Mouse (Mus musculus) heart, postnatal 0 days (tissue): Measurements from ENCODE around the gene Arhgap15. TPM values are rescaled to one million over a fixed set of nuclear protein-coding genes. Genes with fewer than 3 reads are reported as not detected.

Experiments used
- ATAC-seq: fragments of 200-750 bp; cut with Nextera tagmentation; 2 replicates; pipeline ENCODE4 v1.8.0; 2017; ENCODE audit warnings: low read depth, moderate number of reproducible peaks, moderate library complexity; ENCODE audit not compliant: insufficient read depth
- DNase-seq: peaks from one replicate; pipeline ENCODE4 v3.0.0-alpha.2; 2016; ENCODE audit warnings: low spot score
- H3K27ac ChIP-seq: fragments of 300-500 bp; sonication (generic); 2 replicates; pipeline ENCODE4 v1.5.1; 2014; ENCODE audit warnings: low read depth, mild to moderate bottlenecking
- H3K27me3 ChIP-seq: fragments of 300-500 bp; sonication (generic); 2 replicates; pipeline ENCODE4 v1.6.1; 2014; ENCODE audit warnings: low read length, mixed read lengths; ENCODE audit not compliant: control insufficient read depth, insufficient read depth
- H3K36me3 ChIP-seq: fragments of 300-500 bp; sonication (generic); replicated peaks from 2 replicates; pipeline ENCODE4 v1.6.1; 2014; ENCODE audit warnings: low read length, mixed read lengths; ENCODE audit not compliant: control insufficient read depth, insufficient read depth
- H3K4me1 ChIP-seq: fragments of 300-500 bp; sonication (generic); 2 replicates; pipeline ENCODE4 v1.6.1; 2014; ENCODE audit warnings: antibody characterized with exemption; ENCODE audit not compliant: control insufficient read depth, insufficient read depth
- H3K4me2 ChIP-seq: fragments of 300-500 bp; sonication (generic); 2 replicates; pipeline ENCODE4 v1.6.1; 2014; ENCODE audit warnings: low read depth, mild to moderate bottlenecking, low read length, moderate library complexity
- H3K4me3 ChIP-seq: fragments of 300-500 bp; sonication (generic); 2 replicates; pipeline ENCODE4 v1.5.1; 2014; ENCODE audit warnings: low read depth, low read length
- H3K9ac ChIP-seq: fragments of 300-500 bp; sonication (generic); replicated peaks from 2 replicates; pipeline ENCODE4 v1.6.1; 2014; ENCODE audit warnings: low read depth, low read length, mixed read lengths
- H3K9me3 ChIP-seq: fragments of 300-500 bp; sonication (generic); replicated peaks from 2 replicates; pipeline ENCODE4 v1.6.1; 2016; ENCODE audit warnings: low read length; ENCODE audit not compliant: control insufficient read depth
- CTCF ChIP-seq: IDR thresholded peaks from 2 replicates; pipeline ENCODE4 v1.5.1; 2016; ENCODE audit warnings: antibody characterized with exemption, control low read depth, low read depth
- EP300 ChIP-seq: IDR thresholded peaks from 2 replicates; pipeline ENCODE4 v1.6.1; 2016; ENCODE audit warnings: antibody characterized with exemption, low read depth
- WGBS: fragments of 180-500 bp; shearing (Covaris S2); extraction: QIAGEN DNeasy Blood & Tissue Kit; methylation state at CpG from one replicate; pipeline ENCODE4 v1.1.7; 2014; 5-methylcytosine and 5-hydroxymethylcytosine counted together
- polyA plus RNA-seq: library from polyadenylated mRNA; unstranded; fragments of >200 nt; fragmentation: Nextera tagmentation; extraction: Ambion mirVana; gene quantifications from 2 replicates; pipeline ENCODE4 v1.2.1, GENCODE M21; 2015
- total RNA-seq: library from RNA; depleted of rRNA; stranded (reverse); fragments of >200 nt; gene quantifications from 2 replicates; pipeline ENCODE4 v1.2.3, GENCODE M21; 2014; ENCODE audit warnings: low replicate concordance

The Arhgap15 gene
- total and polyA plus RNA-seq, 2 experiments from 2014 or later, result 0.46 to 1.7 TPM

DNA sequence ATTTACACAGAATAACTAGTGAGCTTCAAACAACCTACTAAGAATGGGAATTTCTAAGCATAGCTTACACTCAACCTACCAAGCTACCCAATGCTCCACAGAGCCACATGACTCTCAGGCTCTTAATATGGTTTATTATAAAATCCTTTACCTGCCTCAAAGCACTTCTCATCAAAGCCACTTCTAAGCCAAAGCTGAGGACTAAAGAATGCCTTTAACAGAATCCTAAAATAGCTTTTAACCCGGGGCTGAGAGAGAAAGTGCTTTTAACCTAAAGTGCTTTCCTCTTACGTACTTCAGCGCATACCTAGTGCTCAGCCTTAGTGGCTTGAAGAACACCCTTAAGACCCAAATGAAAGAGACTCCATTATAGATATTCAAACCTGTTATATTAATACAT is 380.9 kb downstream of the Arhgap15 start:
- Histone ChIP-seq H3K4me1 (no peaks in the 10 kb centered on the region), H3K27me3 (no peaks in the 10 kb centered on the region), H3K36me3 (no peaks in the 10 kb centered on the region), H3K27ac (no peak overlapping the region), H3K4me2 (no peak overlapping the region), H3K4me3 (no peak overlapping the region), H3K9me3 (no peaks in the 10 kb centered on the region), H3K9ac (no peak overlapping the region)
- no peak for ATAC-seq
- no peak for TF ChIP-seq EP300
- no peak for TF ChIP-seq CTCF
- no peak for DNase-seq
- WGBS, result 52% methylated on average over 3 of the region's 3 CpGs

DNA sequence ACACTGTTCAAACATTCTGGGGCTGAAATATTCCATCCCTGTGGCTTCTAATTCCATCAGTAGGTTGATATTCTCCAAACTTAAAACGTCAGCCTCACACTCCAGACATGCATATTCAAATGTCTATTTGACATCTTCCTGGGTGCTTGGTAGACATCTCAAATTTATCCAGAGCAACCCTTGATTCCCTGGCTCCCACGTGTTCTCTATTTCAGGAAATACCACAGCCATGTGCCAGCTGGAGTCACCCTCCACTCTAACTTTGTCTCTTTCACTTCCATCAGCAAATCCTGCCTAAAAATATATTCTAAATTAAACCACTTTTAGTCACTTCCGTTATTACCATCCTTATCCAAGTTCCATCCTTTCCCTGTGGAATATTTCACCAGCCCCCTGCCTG is 382.6 kb downstream of the Arhgap15 start:
- no peak overlapping the region for H3K4me2 ChIP-seq
- ATAC-seq, result no peak
- H3K27me3 ChIP-seq, result no peaks in the 10 kb centered on the region
- H3K9ac ChIP-seq, result no peak overlapping the region
- no peak for DNase-seq
- 38% methylated on average over 3 of the region's 3 CpGs for WGBS
- H3K9me3 ChIP-seq, result no peaks in the 10 kb centered on the region
- no peaks in the 10 kb centered on the region for H3K36me3 ChIP-seq
- TF ChIP-seq CTCF, result no peak
- no peak for TF ChIP-seq EP300
- no peaks in the 10 kb centered on the region for H3K4me1 ChIP-seq
- H3K27ac ChIP-seq, result no peak overlapping the region
- H3K4me3 ChIP-seq, result no peak overlapping the region

DNA sequence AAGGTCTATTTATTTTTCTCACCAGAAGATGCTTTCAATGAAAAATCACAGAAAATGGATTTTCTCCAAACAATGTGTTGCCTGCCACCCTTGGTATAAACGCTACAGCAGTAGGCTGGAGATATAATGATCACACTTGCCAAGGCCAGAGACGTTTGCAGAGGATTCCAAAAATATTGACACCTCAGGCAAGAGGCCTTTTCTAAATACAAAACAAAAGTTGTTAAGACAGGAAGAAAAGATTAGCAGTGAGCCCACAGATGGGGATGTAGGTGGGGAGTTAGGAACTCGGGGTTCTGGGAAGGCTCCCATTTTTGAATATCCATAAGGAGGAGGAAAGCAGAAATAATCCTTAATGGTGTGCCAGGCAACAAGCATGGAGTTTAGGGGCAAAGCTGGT is 386.2 kb downstream of the Arhgap15 start:
- no peaks in the 10 kb centered on the region for H3K27me3 ChIP-seq
- TF ChIP-seq EP300 (no peak), CTCF (no peak)
- H3K4me1 ChIP-seq, result no peaks in the 10 kb centered on the region
- H3K4me3 ChIP-seq, result no peak overlapping the region
- H3K9me3 ChIP-seq, result no peaks in the 10 kb centered on the region
- H3K36me3 ChIP-seq, result no peaks in the 10 kb centered on the region
- H3K4me2 ChIP-seq, result no peak overlapping the region
- 53% methylated on average over 3 of the region's 3 CpGs for WGBS
- ATAC-seq (no peak), DNase-seq (no peak)
- H3K27ac ChIP-seq, result no peak overlapping the region
- no peak overlapping the region for H3K9ac ChIP-seq

DNA sequence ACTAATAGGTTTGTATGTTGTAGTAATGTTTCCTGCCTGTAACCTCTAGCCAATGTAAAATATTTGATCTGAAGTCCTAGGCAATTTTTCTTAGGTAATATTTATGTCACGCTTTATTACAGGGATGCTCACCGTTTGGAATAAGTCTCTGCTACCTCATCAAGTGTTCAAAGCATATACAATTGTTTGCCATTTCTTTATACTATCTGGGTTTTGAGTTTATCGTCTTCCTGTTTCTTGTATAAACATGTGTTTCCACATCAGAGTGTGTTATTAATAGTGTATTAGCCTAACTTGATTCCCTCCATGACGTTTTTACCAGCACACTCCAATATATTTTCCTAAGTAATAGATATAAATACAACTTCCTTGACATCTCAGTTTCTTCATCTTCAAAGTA is 391.8 kb downstream of the Arhgap15 start:
- H3K27me3 ChIP-seq, result no peaks in the 10 kb centered on the region
- WGBS, result 67% methylated on average over 4 of the region's 4 CpGs
- DNase-seq (no peak), ATAC-seq (no peak)
- no peak overlapping the region for H3K27ac ChIP-seq
- TF ChIP-seq CTCF (no peak), EP300 (no peak)
- H3K9ac ChIP-seq, result no peak overlapping the region
- no peak overlapping the region for H3K4me3 ChIP-seq
- no peaks in the 10 kb centered on the region for H3K36me3 ChIP-seq
- H3K4me1 ChIP-seq, result peaks cover 3% of the 10 kb centered on the region; the same call in 1 of the 2 replicates
- H3K9me3 ChIP-seq, result no peaks in the 10 kb centered on the region
- H3K4me2 ChIP-seq, result no peak overlapping the region

DNA sequence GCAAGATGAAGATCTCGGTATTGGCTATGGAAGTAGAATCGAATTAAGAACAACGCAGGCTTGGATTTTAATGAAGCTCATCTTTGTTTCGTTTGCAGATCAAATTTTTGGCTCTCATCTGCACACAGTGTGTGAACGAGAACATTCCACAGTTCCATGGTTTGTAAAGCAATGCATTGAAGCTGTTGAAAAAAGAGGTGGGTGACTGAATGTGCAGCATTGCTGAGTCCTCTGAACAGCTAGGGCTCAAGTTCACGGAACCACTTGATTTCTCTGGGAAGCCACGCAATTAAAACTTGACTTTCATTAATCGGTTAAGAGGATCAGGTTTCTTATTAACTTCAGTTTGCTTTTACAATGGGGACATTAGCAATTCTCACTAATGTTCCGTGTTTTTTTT is 393.5 kb downstream of the Arhgap15 start:
- TF ChIP-seq CTCF, result no peak
- TF ChIP-seq EP300, result no peak
- Histone ChIP-seq H3K27ac (no peak overlapping the region), H3K27me3 (no peaks in the 10 kb centered on the region), H3K9me3 (no peaks in the 10 kb centered on the region), H3K4me3 (no peak overlapping the region), H3K36me3 (no peaks in the 10 kb centered on the region), H3K4me1 (peaks cover 3% of the 10 kb centered on the region; the same call in 1 of the 2 replicates), H3K9ac (no peak overlapping the region), H3K4me2 (no peak overlapping the region)
- DNase-seq (no peak), ATAC-seq (no peak)
- 85% methylated on average over 9 of the region's 9 CpGs for WGBS

DNA sequence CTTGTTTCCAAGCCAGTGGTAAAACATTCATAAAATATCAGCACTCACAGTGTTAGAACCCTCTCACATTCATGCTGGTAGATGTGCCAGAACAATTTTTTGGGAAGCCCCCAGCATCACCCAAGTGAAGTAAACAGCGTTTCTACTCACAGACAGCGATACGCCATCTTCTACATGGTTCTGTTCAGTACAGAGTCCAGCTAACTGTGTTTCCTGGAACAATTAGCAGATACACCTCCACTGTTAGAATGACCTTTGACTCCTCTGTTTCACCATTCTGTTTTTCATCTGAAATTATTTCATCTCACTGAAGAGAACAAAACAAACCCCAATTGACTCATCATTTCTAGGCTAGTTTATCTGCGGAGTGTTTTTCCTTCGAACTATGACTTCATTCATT is 394.0 kb downstream of the Arhgap15 start:
- WGBS, result 88% methylated on average over 5 of the region's 5 CpGs
- TF ChIP-seq EP300 (no peak), CTCF (no peak)

More for the DNA sequence above, 394.0 kb downstream of the Arhgap15 start:
- DNase-seq (no peak), ATAC-seq (no peak)
- Histone ChIP-seq H3K4me2 (no peak overlapping the region), H3K9ac (no peak overlapping the region), H3K36me3 (no peaks in the 10 kb centered on the region), H3K27ac (no peak overlapping the region), H3K4me1 (peaks cover 3% of the 10 kb centered on the region; the same call in 1 of the 2 replicates), H3K27me3 (no peaks in the 10 kb centered on the region), H3K4me3 (no peak overlapping the region), H3K9me3 (no peaks in the 10 kb centered on the region)
